Mouse (Mus musculus) gastrocnemius, postnatal 10 days (tissue): ENCODE results near the gene Cpeb2. TPM values are rescaled to one million over a fixed set of nuclear protein-coding genes. Genes with fewer than 3 reads are reported as not detected.

Source experiments
- DNase-seq: peaks from one replicate; pipeline ENCODE4 v3.0.0; 2021; ENCODE audit warnings: mixed read lengths
- total RNA-seq, 2 experiments: library from RNA; stranded (reverse); gene quantifications; 2 replicates each; pipeline ENCODE4 v1.2.3; 2021

The Cpeb2 gene
- total RNA-seq, 2 experiments from 2014 or later: 5.8 to 6.0 TPM

GRCm38 (mm10) chr5:43324311-43324862 lies 91.4 kb downstream of the Cpeb2 start:
- no peak for DNase-seq

DNA sequence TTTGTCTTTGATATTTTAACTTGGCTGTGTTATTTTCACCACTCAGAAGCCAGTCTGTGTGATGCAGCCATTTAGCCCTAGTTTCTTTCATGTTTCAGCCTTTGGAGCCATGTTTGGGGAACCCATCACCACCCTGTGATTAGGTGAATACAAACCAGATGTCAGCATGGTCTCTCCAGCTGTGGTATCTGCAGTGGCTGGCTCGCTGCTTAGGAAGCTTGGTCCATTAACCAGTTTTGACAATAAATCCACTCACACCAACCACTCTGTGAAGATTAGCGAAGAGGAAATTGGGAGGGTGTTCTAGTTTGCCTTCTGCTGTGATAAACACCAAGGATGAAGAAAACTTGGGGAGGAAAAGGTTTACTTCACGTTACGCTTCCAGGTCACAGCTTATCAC lies 92.6 kb downstream of the Cpeb2 start:
- DNase-seq: no peak

DNA sequence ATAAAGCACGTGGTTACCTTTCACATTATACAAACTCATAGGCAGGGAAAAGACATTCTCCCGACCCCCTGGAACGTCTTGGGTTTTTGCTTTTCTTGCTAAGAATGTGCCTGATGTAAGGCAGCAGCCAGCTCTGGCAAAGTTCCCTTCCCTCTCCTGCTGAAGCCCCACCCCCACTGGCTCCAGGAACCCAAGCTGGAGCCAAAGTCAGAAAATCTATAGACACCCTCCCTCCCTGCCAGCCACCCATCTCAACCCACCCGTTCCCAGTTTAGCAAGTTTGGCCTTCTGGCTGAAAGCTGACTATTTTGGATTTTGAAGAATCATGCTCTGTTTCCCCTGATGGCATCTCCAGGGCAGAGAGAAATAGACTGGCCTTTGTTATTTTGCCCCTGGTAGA lies 95.6 kb downstream of the Cpeb2 start:
- DNase-seq: no peak

GRCm38 (mm10) chr5:43330260-43330659 lies 97.3 kb downstream of the Cpeb2 start:
- DNase-seq: no peak

- no peak for DNase-seq
Observed at GRCm38 (mm10) chr5:43334469-43334868, 101.5 kb downstream of the Cpeb2 start.

DNA sequence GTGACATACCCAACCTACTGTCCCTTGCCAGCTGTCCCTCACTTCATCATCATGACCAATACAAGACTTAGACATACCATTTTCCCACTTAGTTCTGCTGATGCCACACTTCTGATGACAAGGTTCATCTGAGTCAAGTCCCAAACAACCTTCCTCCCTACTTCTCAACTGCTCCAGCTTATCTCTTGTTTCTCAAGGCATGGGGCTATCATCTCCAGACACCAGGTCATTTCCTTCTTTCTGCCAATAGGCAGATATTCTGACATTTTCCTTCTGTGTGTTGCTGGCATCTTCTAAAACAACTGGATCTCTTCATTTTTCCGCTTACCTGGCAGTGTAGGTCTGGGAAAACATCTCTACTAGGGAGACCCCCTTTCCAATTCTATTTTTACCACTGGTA lies 104.2 kb downstream of the Cpeb2 start:
- DNase-seq: no peak

DNA sequence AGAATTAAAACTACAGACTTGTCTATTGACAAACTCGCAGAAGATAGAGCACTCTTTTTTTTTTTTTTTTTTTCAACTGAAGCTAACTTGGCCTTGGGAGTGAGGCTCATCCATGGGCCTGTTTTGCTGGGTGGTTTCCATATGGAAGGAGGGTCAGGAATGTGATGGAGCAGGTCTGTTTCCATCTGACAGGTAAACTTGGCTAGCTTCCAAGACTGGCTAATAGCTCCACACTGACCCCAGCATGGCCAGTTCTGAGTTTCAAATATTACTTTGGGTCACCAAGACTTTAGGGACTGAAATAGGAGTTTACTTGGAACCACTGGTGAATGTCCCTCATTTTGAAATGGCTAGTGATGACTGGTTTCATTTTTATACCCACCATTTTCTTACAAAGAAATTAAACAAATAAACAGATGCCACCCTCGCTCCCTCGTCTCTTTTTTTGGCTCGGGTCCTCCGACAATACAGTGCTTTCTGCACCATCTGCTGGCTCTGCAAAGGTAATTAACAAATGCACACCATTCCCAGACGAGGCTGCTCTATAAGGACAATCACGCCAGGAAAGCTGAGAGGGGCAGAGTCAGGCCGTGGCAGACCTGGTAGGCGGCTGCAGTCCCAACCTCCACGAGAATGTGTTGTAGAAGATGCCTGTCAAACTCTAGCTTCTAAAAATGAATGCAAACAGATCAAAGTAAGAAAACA lies 106.0 kb downstream of the Cpeb2 start:
- no peak for DNase-seq
